Mouse (Mus musculus) midbrain, embryonic 13.5 days (tissue): ENCODE measurements around the gene Hacd2. TPM values are rescaled to one million over a fixed set of nuclear protein-coding genes. Genes with fewer than 3 reads are reported as not detected.

Source experiments
- polyA plus RNA-seq: library from polyadenylated mRNA; unstranded; fragments of >200 nt; fragmentation: Nextera tagmentation; extraction: Ambion mirVana; gene quantifications from 2 replicates; pipeline ENCODE4 v1.2.1, GENCODE M21; 2015

The Hacd2 gene
- polyA plus RNA-seq, 1 experiment from 2014 or later: 40.5 TPM

Other genes starting within 250 kb of the Hacd2 start
- 4.5 and 6.0 TPM in 2 replicates for gene Adcy5, start 132.4 kb downstream of the Hacd2 start, polyA plus RNA-seq